Mouse (Mus musculus) megakaryocyte, embryonic 14.5 days (primary cell): ENCODE measurements at regions not wholly inside any gene's neighbourhood (a gene's known extent, or its start where the extent isn't known, plus 50 kb on each side); places are given as distances from the start of the nearest gene placed in this dataset.

ENCODE experiments used
- FLI1 ChIP-seq: IDR thresholded peaks from 2 replicates; pipeline ENCODE4 v1.6.1; 2012; ENCODE audit warnings: low read length, inconsistent platforms, mixed read lengths
- GATA1 ChIP-seq: IDR thresholded peaks from 3 replicates; pipeline ENCODE4 v1.6.1; 2012; ENCODE audit warnings: mixed read lengths, low read length, inconsistent platforms, borderline replicate concordance

DNA sequence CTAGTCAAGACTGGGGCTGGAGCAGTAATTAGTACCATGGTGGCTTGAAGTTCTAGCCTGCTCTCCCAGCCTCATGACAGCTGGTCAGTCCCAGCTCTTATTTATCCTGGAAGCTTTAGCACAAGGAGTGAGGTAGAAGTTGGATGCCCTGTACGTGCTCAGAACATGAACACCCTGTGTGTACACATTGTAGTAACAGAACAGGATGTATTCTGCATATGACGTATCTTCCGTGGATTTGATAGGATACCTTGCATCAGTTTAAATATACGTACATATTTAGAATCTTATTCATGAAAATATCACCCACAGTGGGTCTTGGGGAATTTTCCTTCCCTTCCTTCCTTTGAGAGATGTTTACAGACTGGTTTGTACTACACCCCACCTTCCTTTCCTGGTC, 222.0 kb upstream of the Tbx3 start:
- no peak for TF ChIP-seq GATA1
- TF ChIP-seq FLI1, result no peak
